Mouse (Mus musculus): ENCODE data around the gene Bloc1s2. TPM values are rescaled to one million over a fixed set of nuclear protein-coding genes. Genes with fewer than 3 reads are reported as not detected.

Bloc1s2 gene
- total and polyA plus RNA-seq, 2 experiments from 2014 or later: 3.8 to 43.4 TPM

- Histone ChIP-seq H3K4me1 (ENCODE audit: control insufficient read depth, insufficient read depth) (0 out of 2 replicates have a peak, but pooled peaks cover 6% of the 10 kb centered on the region), H3K27ac (ENCODE audit: low read depth) (no peak overlapping the region), H3K27me3 (ENCODE audit: control insufficient read depth, insufficient read depth, low read length) (no peaks in the 10 kb centered on the region), H3K9me3 (replicated peaks; ENCODE audit: control insufficient read depth, low read length) (no peaks in the 10 kb centered on the region), H3K36me3 (replicated peaks; ENCODE audit: control insufficient read depth, insufficient read depth, low read length) (peaks cover 40% of the 10 kb centered on the region), H3K4me3 (ENCODE audit: low read depth, low read length) (no peak overlapping the region), H3K9ac (replicated peaks; ENCODE audit: low read depth, low read length) (no peak overlapping the region), H3K4me2 (ENCODE audit: low read depth, low read length) (no peak overlapping the region)
- no peak for TF ChIP-seq EP300 (IDR thresholded peaks at IDR 0.05; ENCODE audit: low read depth)
- TF ChIP-seq CTCF (IDR thresholded peaks at IDR 0.05; ENCODE audit: low read depth): no peak
- ATAC-seq (ENCODE audit: insufficient read depth, low read depth) (no peak), DNase-seq (ENCODE audit: low spot score) (no peak)
These were observed 37.2 kb downstream of the Bloc1s2 start for GRCm38 (mm10) chr19:44108996-44109395.

- Histone ChIP-seq H3K4me3 (ENCODE audit: low read depth, low read length) (peak overlapping the region; percentile 96), H3K27ac (ENCODE audit: low read depth) (no peak overlapping the region), H3K4me1 (ENCODE audit: control insufficient read depth, insufficient read depth) (0 out of 2 replicates have a peak, but pooled peaks cover 6% of the 10 kb centered on the region), H3K4me2 (ENCODE audit: low read depth, low read length) (peak overlapping the region; percentile 86), H3K9me3 (replicated peaks; ENCODE audit: control insufficient read depth, low read length) (no peaks in the 10 kb centered on the region), H3K36me3 (replicated peaks; ENCODE audit: control insufficient read depth, insufficient read depth, low read length) (peaks cover 29% of the 10 kb centered on the region), H3K9ac (replicated peaks; ENCODE audit: low read depth, low read length) (peak overlapping the region; percentile 97), H3K27me3 (ENCODE audit: control insufficient read depth, insufficient read depth, low read length) (no peaks in the 10 kb centered on the region)
- 29% methylated on average over 22 of the region's 22 CpGs for WGBS
- ATAC-seq (ENCODE audit: insufficient read depth, low read depth) (no peak), DNase-seq (ENCODE audit: low spot score) (no peak)
- TF ChIP-seq EP300 (IDR thresholded peaks at IDR 0.05; ENCODE audit: low read depth) (no peak), CTCF (IDR thresholded peaks at IDR 0.05; ENCODE audit: low read depth) (no peak)
These were observed 38.4 kb downstream of the Bloc1s2 start for GRCm38 (mm10) chr19:44107661-44108521.

- Histone ChIP-seq H3K36me3 (replicated peaks; ENCODE audit: control insufficient read depth, insufficient read depth, low read length) (peaks cover 24% of the 10 kb centered on the region), H3K27me3 (ENCODE audit: control insufficient read depth, insufficient read depth, low read length) (no peaks in the 10 kb centered on the region), H3K4me2 (ENCODE audit: low read depth, low read length) (peak within 1 kb of the TSS; percentile 86), H3K9me3 (replicated peaks; ENCODE audit: control insufficient read depth, low read length) (no peaks in the 10 kb centered on the region), H3K4me3 (ENCODE audit: low read depth, low read length) (peak within 1 kb of the TSS; percentile 96), H3K9ac (replicated peaks; ENCODE audit: low read depth, low read length) (peak within 1 kb of the TSS; percentile 97), H3K27ac (ENCODE audit: low read depth) (peak within 1 kb of the TSS; percentile 65), H3K4me1 (ENCODE audit: control insufficient read depth, insufficient read depth) (0 out of 2 replicates have a peak, but pooled peaks cover 6% of the 10 kb centered on the region)
- WGBS: under 1% methylated on average over 67 of the region's 67 CpGs
- DNase-seq (ENCODE audit: low spot score) (peak; percentile 95), ATAC-seq (ENCODE audit: insufficient read depth, low read depth) (peak; percentile 99)
- TF ChIP-seq CTCF (IDR thresholded peaks at IDR 0.05; ENCODE audit: low read depth) (no peak), EP300 (IDR thresholded peaks at IDR 0.05; ENCODE audit: low read depth) (peak; percentile 76)
These were observed 39.2 kb downstream of the Bloc1s2 start, which contains the start of gene Chuk for GRCm38 (mm10) chr19:44106831-44107660. Chuk (minus strand) TSS chr19:44107480.

GRCm38 (mm10) chr19:44104393-44104792, 41.9 kb downstream of the Bloc1s2 start:
- Histone ChIP-seq H3K27me3 (ENCODE audit: control insufficient read depth, insufficient read depth, low read length) (no peaks in the 10 kb centered on the region), H3K9ac (replicated peaks; ENCODE audit: low read depth, low read length) (no peak overlapping the region; the same call in 1 of the 2 replicates), H3K4me2 (ENCODE audit: low read depth, low read length) (no peak overlapping the region), H3K27ac (ENCODE audit: low read depth) (no peak overlapping the region), H3K4me1 (ENCODE audit: control insufficient read depth, insufficient read depth) (0 out of 2 replicates have a peak, but pooled peaks cover 6% of the 10 kb centered on the region), H3K36me3 (replicated peaks; ENCODE audit: control insufficient read depth, insufficient read depth, low read length) (peaks cover 11% of the 10 kb centered on the region), H3K4me3 (ENCODE audit: low read depth, low read length) (no peak overlapping the region), H3K9me3 (replicated peaks; ENCODE audit: control insufficient read depth, low read length) (no peaks in the 10 kb centered on the region)
- ATAC-seq (ENCODE audit: insufficient read depth, low read depth) (no peak), DNase-seq (ENCODE audit: low spot score) (no peak)
- 78% methylated on average over 1 of the region's 1 CpGs for WGBS
- no peak for TF ChIP-seq CTCF (IDR thresholded peaks at IDR 0.05; ENCODE audit: low read depth)
- no peak for TF ChIP-seq EP300 (IDR thresholded peaks at IDR 0.05; ENCODE audit: low read depth)

- 74% methylated on average over 3 of the region's 3 CpGs for WGBS
- H3K4me3 ChIP-seq (ENCODE audit: low read depth, low read length): no peak overlapping the region
- H3K36me3 ChIP-seq (replicated peaks; ENCODE audit: control insufficient read depth, insufficient read depth, low read length): peaks cover 20% of the 10 kb centered on the region
- TF ChIP-seq EP300 (IDR thresholded peaks at IDR 0.05; ENCODE audit: low read depth) (no peak), CTCF (IDR thresholded peaks at IDR 0.05; ENCODE audit: low read depth) (no peak)
- no peak overlapping the region for H3K27ac ChIP-seq (ENCODE audit: low read depth)
- no peak overlapping the region for H3K9ac ChIP-seq (replicated peaks; ENCODE audit: low read depth, low read length)
- DNase-seq (ENCODE audit: low spot score): no peak
- ATAC-seq (ENCODE audit: insufficient read depth, low read depth): no peak
- no peaks in the 10 kb centered on the region for H3K27me3 ChIP-seq (ENCODE audit: control insufficient read depth, insufficient read depth, low read length)
- H3K4me2 ChIP-seq (ENCODE audit: low read depth, low read length): no peak overlapping the region
- 0 out of 2 replicates have a peak, but pooled peaks cover 5% of the 10 kb centered on the region for H3K4me1 ChIP-seq (ENCODE audit: control insufficient read depth, insufficient read depth)
- no peaks in the 10 kb centered on the region for H3K9me3 ChIP-seq (replicated peaks; ENCODE audit: control insufficient read depth, low read length)
These were observed 43.2 kb downstream of the Bloc1s2 start for GRCm38 (mm10) chr19:44103001-44103400.

Data from heart, postnatal 0 days (tissue).